Comparison of ENCODE assay signal across 15 mouse cellular contexts in the genomic region with DNA sequence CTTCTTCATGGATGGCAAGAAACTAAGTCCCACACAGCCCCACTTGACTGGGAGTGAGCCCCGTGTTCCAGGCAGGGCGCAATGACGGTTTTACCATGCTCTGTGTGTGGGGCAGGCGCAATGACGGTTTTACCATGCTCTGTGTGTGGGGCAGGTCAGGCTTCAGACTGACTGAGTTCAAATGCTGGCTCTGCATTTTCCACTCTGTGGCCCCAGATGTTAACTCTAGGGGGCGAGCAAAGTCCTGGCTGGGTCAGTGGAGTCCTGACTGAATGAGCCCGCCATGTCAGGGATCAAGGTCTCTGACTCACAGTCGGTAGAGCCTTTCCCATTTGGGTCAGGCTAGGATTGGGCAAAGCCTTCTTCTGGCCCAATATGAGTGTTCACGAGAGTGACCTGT. TPM values are rescaled to one million over a fixed set of nuclear protein-coding genes. Genes with fewer than 3 reads are reported as not detected.
DNase-seq lines count a peak whose midpoint lies in the region; TF ChIP-seq lines count a peak whose summit lies in the region.
"Had no signal": no experiment of that assay in that cellular context is flagged by ENCODE, and none has a peak within 500 bp of the region (broad histone marks: within the 10 kb centered on the region; RNA-seq: fewer than 3 reads in every experiment).

No protein-coding gene starts in this region.

- TF ChIP-seq CTCF in left cerebral cortex, adult 2 months (IDR thresholded peaks at IDR 0.05) = peak; percentile 7
- 0 out of 2 replicates have a peak, but pooled peaks have one; percentile 11 for TF ChIP-seq CTCF in bone marrow macrophage, adult 2 months (IDR thresholded peaks at IDR 0.05; ENCODE audit: low read depth, low read length)

- H3K27ac ChIP-seq in left cerebral cortex, adult 2 months = no peak overlapping the region
- no peak overlapping the region for H3K27ac ChIP-seq in bone marrow macrophage, adult 2 months (ENCODE audit: insufficient read depth, low read depth, low read length)
- H3K27ac ChIP-seq: embryonic facial prominence, embryonic 15.5 days; liver, embryonic 15.5 days; midbrain, embryonic 10.5 days had no signal

- no peak overlapping the region for H3K4me3 ChIP-seq in left cerebral cortex, adult 2 months
- no peak overlapping the region for H3K4me3 ChIP-seq in bone marrow macrophage, adult 2 months (ENCODE audit: insufficient read depth, low read length)
- H3K4me3 ChIP-seq: embryonic facial prominence, embryonic 15.5 days; liver, embryonic 15.5 days; midbrain, embryonic 10.5 days had no signal

- DNase-seq in adrenal gland, adult 2 months = peak; percentile 49
- DNase-seq in adrenal gland, postnatal 4 days (ENCODE audit: low spot score in 2 of 2) = no peak
- no peak for DNase-seq in left cerebral cortex, adult 2 months (ENCODE audit: extremely low spot score in 1 of 2, low spot score in 2 of 2)
- DNase-seq in left cerebral cortex, postnatal 10 days (ENCODE audit: extremely low spot score in 1 of 2, low spot score in 2 of 2) = no peak
- peak; percentile 47 for DNase-seq in 416B (ENCODE audit: low read depth)
- DNase-seq in right cerebral cortex, postnatal 36 days (ENCODE audit: low spot score in 2 of 2) = no peak
- no peak for DNase-seq in gastrocnemius, postnatal 36 days
- DNase-seq: adrenal gland, postnatal 10 days; cerebellum, adult 11-12 months; gastrocnemius, postnatal 25 days; heart, postnatal 10 days had no signal

- peaks cover 42% of the 10 kb centered on the region for H3K4me1 ChIP-seq in bone marrow macrophage, adult 2 months (ENCODE audit: control insufficient read depth, insufficient read depth, low read length)
- H3K4me1 ChIP-seq: embryonic facial prominence, embryonic 15.5 days had no signal

- intact Hi-C loops in left cerebral cortex, adult 2 months (cut with DNase I) = no loop called here
- intact Hi-C loops in left cerebral cortex, postnatal 10 days (cut with DNase I) = no loop called here
- intact Hi-C loops in gastrocnemius, postnatal 36 days (cut with DNase I) = no loop called here

- TF ChIP-seq POLR2A in bone marrow macrophage, adult 2 months (IDR thresholded peaks at IDR 0.05; ENCODE audit: borderline replicate concordance, low read depth, low read length) = no peak

RNA-seq across cellular contexts. Expression of a gene that starts 37.2 kb away (rescaled TPM):
- 10 to 100 TPM; 13.5 to 16.0 TPM for total RNA-seq in adrenal gland, adult 2 months (2021)
- 4.4 and 4.9 TPM in 2 replicates for polyA plus RNA-seq in adrenal gland, adult 2 months (2012; rRNA removed)
- total RNA-seq in adrenal gland, postnatal 4 days (2021) = 10 to 100 TPM; 29.5 to 31.9 TPM
- total RNA-seq in left cerebral cortex, adult 2 months (2021) = 1 to 10 TPM; 4.9 to 5.8 TPM
- total RNA-seq in left cerebral cortex, postnatal 10 days (2021) = 1 to 10 TPM; 5.8 to 7.0 TPM
- 59.7 and 60.3 TPM in 2 replicates for polyA plus RNA-seq in bone marrow macrophage, adult 2 months (2012; ENCODE audit: insufficient read depth, insufficient read length, missing spikeins)
- total RNA-seq in gastrocnemius, postnatal 36 days (2021) = 10 to 100 TPM; 96.2 to 99.4 TPM

RNA-seq across cellular contexts. Expression of a gene that starts 38.0 kb away (rescaled TPM):
- total RNA-seq in adrenal gland, adult 2 months (2021) = 10 to 100 TPM; 14.1 to 21.5 TPM
- 12.8 and 12.9 TPM in 2 replicates for polyA plus RNA-seq in adrenal gland, adult 2 months (2012; rRNA removed)
- 10 to 100 TPM; 81.1 to 82.7 TPM for total RNA-seq in adrenal gland, postnatal 4 days (2021)
- total RNA-seq in left cerebral cortex, adult 2 months (2021) = 10 to 100 TPM; 24.0 to 24.8 TPM
- 10 to 100 TPM; 66.8 to 67.1 TPM for total RNA-seq in left cerebral cortex, postnatal 10 days (2021)
- polyA plus RNA-seq in bone marrow macrophage, adult 2 months (2012; ENCODE audit: insufficient read depth, insufficient read length, missing spikeins) = 2.8 and 5.4 TPM in 2 replicates
- total RNA-seq in gastrocnemius, postnatal 36 days (2021) = 1 to 10 TPM; 8.6 to 9.1 TPM

Comparison
In these comparisons a context has a peak if more than half of its experiments do, and no peak if none do; other contexts are left out.
1. DNase-seq: peak in adrenal gland, adult 2 months (single experiment) and 416B (single experiment); none in adrenal gland, postnatal 4 days (0 of 2), left cerebral cortex, adult 2 months (0 of 2), left cerebral cortex, postnatal 10 days (0 of 2), right cerebral cortex, postnatal 36 days (0 of 2) and gastrocnemius, postnatal 36 days (0 of 2).